Mouse (Mus musculus) G1E (cell line): Measurements from ENCODE around the gene A530032D15Rik.
"Not testable (repeated sequence)": the region's sequence is repeated elsewhere in the genome, so short reads cannot be mapped to it uniquely, and the experiment has no call there.

ENCODE experiments used
- CTCF ChIP-seq: IDR thresholded peaks from 2 replicates; pipeline ENCODE4 v1.5.1; 2012; ENCODE audit warnings: low read depth, low read length, inconsistent platforms, mixed read lengths
- GATA1 ChIP-seq: IDR thresholded peaks from 2 replicates; pipeline ENCODE4 v1.6.1; 2012; ENCODE audit warnings: borderline replicate concordance, low read length, inconsistent platforms, mixed read lengths

DNA sequence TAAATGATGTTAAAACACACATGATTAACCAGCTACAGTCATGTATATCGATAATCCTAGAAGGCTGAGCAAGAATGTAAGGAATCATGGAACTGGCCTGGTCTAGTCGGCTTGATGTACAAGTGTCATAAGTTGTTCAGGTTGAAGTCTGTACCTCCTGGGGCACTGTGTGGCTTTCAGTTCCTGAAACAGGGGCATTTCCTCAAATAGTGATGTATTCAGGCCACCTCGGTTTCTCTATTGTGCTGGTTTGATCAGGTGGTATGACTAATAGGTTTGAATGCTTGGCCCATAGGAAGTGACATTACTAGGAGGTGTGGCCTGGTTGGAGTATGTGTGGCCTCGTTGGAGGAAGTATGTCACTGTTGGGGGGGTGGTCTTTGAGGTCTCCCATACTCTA is 75.3 kb downstream of the A530032D15Rik start:
- TF ChIP-seq CTCF, GATA1: not testable (repeated sequence)
